In the genomic region with DNA sequence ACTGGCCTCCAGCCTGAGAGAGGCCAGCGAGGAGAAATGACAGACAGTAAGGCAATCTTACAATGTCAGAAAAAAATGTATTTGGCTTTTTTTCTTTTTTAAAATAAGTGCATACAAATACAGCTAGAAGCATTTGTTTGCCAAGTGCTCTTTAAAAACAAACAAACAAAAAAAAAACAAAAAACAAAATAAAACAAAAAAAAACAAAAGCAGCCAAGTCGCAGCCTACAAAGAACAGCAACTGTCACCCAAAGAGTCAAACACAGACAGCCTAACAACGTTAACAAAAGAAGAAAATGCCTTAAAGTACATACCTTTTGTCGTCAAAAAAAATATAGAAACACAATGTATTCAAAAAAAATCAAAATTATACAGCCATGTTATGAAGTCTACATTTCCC, we compare ENCODE assay signal across 8 mouse cellular contexts. TPM values are rescaled to one million over a fixed set of nuclear protein-coding genes. Genes with fewer than 3 reads are reported as not detected.
A peak's percentile ranks its signal among the peaks of the same experiment; 100 is the strongest.
DNase-seq lines count a peak whose midpoint lies in the region; ATAC-seq and TF ChIP-seq lines count a peak whose summit lies in the region.

No protein-coding gene starts in this region.

- no peaks in the 10 kb centered on the region for H3K9me3 ChIP-seq in kidney, embryonic 14.5 days (ENCODE audit: control insufficient read depth, low read length)
- H3K9me3 ChIP-seq in hindbrain, embryonic 14.5 days (ENCODE audit: control insufficient read depth, low read length), result no peaks in the 10 kb centered on the region
- H3K9me3 ChIP-seq in midbrain, embryonic 14.5 days (ENCODE audit: control insufficient read depth, low read length), result no peaks in the 10 kb centered on the region

- peak overlapping the region; percentile 100 for H3K4me3 ChIP-seq in kidney, embryonic 14.5 days (ENCODE audit: low read length)
- peak overlapping the region; percentile 94 for H3K4me3 ChIP-seq in bone marrow macrophage, adult 2 months (ENCODE audit: insufficient read depth, low read length)
- H3K4me3 ChIP-seq in hindbrain, embryonic 14.5 days (replicated peaks; ENCODE audit: low read length), result peak overlapping the region; percentile 100
- H3K4me3 ChIP-seq in midbrain, embryonic 14.5 days (replicated peaks; ENCODE audit: low read depth, low read length), result peak overlapping the region; percentile 99

- no peak for TF ChIP-seq CTCF in bone marrow macrophage, adult 2 months (IDR thresholded peaks at IDR 0.05; ENCODE audit: low read depth, low read length)

- H3K27me3 ChIP-seq in kidney, embryonic 14.5 days (ENCODE audit: control insufficient read depth, insufficient read depth, low read length), result no peaks in the 10 kb centered on the region
- no peaks in the 10 kb centered on the region for H3K27me3 ChIP-seq in hindbrain, embryonic 14.5 days (ENCODE audit: control insufficient read depth, insufficient read depth, low read length)
- no peaks in the 10 kb centered on the region for H3K27me3 ChIP-seq in midbrain, embryonic 14.5 days (ENCODE audit: control insufficient read depth, insufficient read depth, low read length)

- peak overlapping the region; percentile 94 for H3K4me2 ChIP-seq in kidney, embryonic 14.5 days (replicated peaks; ENCODE audit: low read depth, low read length)
- peak overlapping the region; percentile 98 for H3K4me2 ChIP-seq in hindbrain, embryonic 14.5 days (replicated peaks)
- peak overlapping the region; percentile 100 for H3K4me2 ChIP-seq in midbrain, embryonic 14.5 days (ENCODE audit: low read length)

- WGBS in kidney, embryonic 14.5 days, result 16% methylated on average over 4 of the region's 4 CpGs
- WGBS in hindbrain, embryonic 14.5 days, result 26% methylated on average over 4 of the region's 4 CpGs
- 22% methylated on average over 4 of the region's 4 CpGs for WGBS in midbrain, embryonic 14.5 days

- DNase-seq in kidney, adult 11 months, result no peak
- no peak for DNase-seq in hindbrain, embryonic 14.5 days (ENCODE audit: low spot score)
- DNase-seq in midbrain, embryonic 14.5 days, result no peak
- DNase-seq in layer of hippocampus, postnatal 25 days (ENCODE audit: extremely low spot score in 1 of 2, low spot score in 1 of 2), result no peak
- no peak for DNase-seq in cerebellum, postnatal 10 days
- DNase-seq in cerebellum, adult 9-10 months, result no peak

- TF ChIP-seq POLR2A in bone marrow macrophage, adult 2 months (IDR thresholded peaks at IDR 0.05; ENCODE audit: borderline replicate concordance, low read depth, low read length), result no peak

- H3K27ac ChIP-seq in kidney, embryonic 14.5 days (ENCODE audit: low read depth, low read length), result peak overlapping the region; percentile 73; the same call in 1 of the 2 replicates
- peak overlapping the region; percentile 92 for H3K27ac ChIP-seq in bone marrow macrophage, adult 2 months (ENCODE audit: insufficient read depth, low read depth, low read length)
- no peak overlapping the region for H3K27ac ChIP-seq in hindbrain, embryonic 14.5 days
- H3K27ac ChIP-seq in midbrain, embryonic 14.5 days (replicated peaks; ENCODE audit: low read depth, low read length), result 0 out of 2 replicates have a peak overlapping the region, but pooled peaks have one; percentile 8

- H3K9ac ChIP-seq in kidney, embryonic 14.5 days (ENCODE audit: low read depth, low read length), result peak overlapping the region; percentile 100
- peak overlapping the region; percentile 100 for H3K9ac ChIP-seq in hindbrain, embryonic 14.5 days
- peak overlapping the region; percentile 52 for H3K9ac ChIP-seq in midbrain, embryonic 14.5 days (replicated peaks; ENCODE audit: low read length)

- no peak for ATAC-seq in kidney, embryonic 14.5 days (ENCODE audit: low FRiP score, low TSS enrichment)
- ATAC-seq in hindbrain, embryonic 14.5 days (ENCODE audit: low FRiP score), result no peak
- ATAC-seq in midbrain, embryonic 14.5 days (ENCODE audit: low FRiP score, low TSS enrichment), result no peak

- peaks cover 55% of the 10 kb centered on the region for H3K36me3 ChIP-seq in kidney, embryonic 14.5 days (ENCODE audit: control insufficient read depth, insufficient read depth, low read length)
- peaks cover 35% of the 10 kb centered on the region; the same call in 1 of the 2 replicates for H3K36me3 ChIP-seq in hindbrain, embryonic 14.5 days (replicated peaks; ENCODE audit: control insufficient read depth, insufficient read depth)
- H3K36me3 ChIP-seq in midbrain, embryonic 14.5 days (ENCODE audit: control insufficient read depth, insufficient read depth, low read length), result peaks cover 28% of the 10 kb centered on the region

- H3K4me1 ChIP-seq in kidney, embryonic 14.5 days (ENCODE audit: control insufficient read depth, insufficient read depth, low read length), result peaks cover 42% of the 10 kb centered on the region
- peaks cover 10% of the 10 kb centered on the region for H3K4me1 ChIP-seq in bone marrow macrophage, adult 2 months (ENCODE audit: control insufficient read depth, insufficient read depth, low read length)
- H3K4me1 ChIP-seq in hindbrain, embryonic 14.5 days (replicated peaks; ENCODE audit: control insufficient read depth, insufficient read depth, low read length), result peaks cover 53% of the 10 kb centered on the region
- peaks cover 53% of the 10 kb centered on the region for H3K4me1 ChIP-seq in midbrain, embryonic 14.5 days (ENCODE audit: control insufficient read depth, insufficient read depth, low read length)

RNA-seq across cellular contexts. Expression of gene Irf2bp2, which starts 3.2 kb away (rescaled TPM):
- 11.6 and 14.6 TPM in 2 replicates for polyA plus RNA-seq in kidney, embryonic 14.5 days (2014; fragmentation: Nextera tagmentation; extraction: Ambion mirVana)
- 163 and 167 TPM in 2 replicates for polyA plus RNA-seq in bone marrow macrophage, adult 2 months (2012; ENCODE audit: insufficient read depth, insufficient read length, missing spikeins)
- 7.2 and 7.4 TPM in 2 replicates for polyA plus RNA-seq in hindbrain, embryonic 14.5 days (2014; fragmentation: Nextera tagmentation; extraction: Ambion mirVana)
- 7.8 and 9.8 TPM in 2 replicates for polyA plus RNA-seq in midbrain, embryonic 14.5 days (2014; fragmentation: Nextera tagmentation; extraction: Ambion mirVana)
- 10 to 100 TPM; 55.4 to 59.0 TPM for total RNA-seq in layer of hippocampus, postnatal 25 days (2021)

Comparison
In these comparisons a context has a peak if more than half of its experiments do, and no peak if none do; other contexts are left out.
1. RNA of gene Irf2bp2, which starts 3.2 kb away (polyA plus RNA-seq): 163 to 167 TPM in bone marrow macrophage, adult 2 months; 11.6 to 14.6 TPM in kidney, embryonic 14.5 days, 7.8 to 9.8 TPM in midbrain, embryonic 14.5 days and 7.2 to 7.4 TPM in hindbrain, embryonic 14.5 days; every median in the first group is over 10 times any median in the second.
2. Peak in every context shown above with its lines, with median percentiles within 50 percentile points of each other: H3K4me2 ChIP-seq, H3K4me3 ChIP-seq and H3K9ac ChIP-seq.